Mouse (Mus musculus): Measurements from ENCODE around the gene Hsd3b7. TPM values are rescaled to one million over a fixed set of nuclear protein-coding genes. Genes with fewer than 3 reads are reported as not detected.

Hsd3b7 gene
- polyA plus RNA-seq, 1 experiment from 2014 or later: 8.9 TPM

GRCm38 (mm10) chr7:127811240-127811639, 10.8 kb downstream of the Hsd3b7 start:
- H3K27ac ChIP-seq: no peak overlapping the region
- peaks cover 38% of the 10 kb centered on the region for H3K36me3 ChIP-seq (replicated peaks)
- H3K4me2 ChIP-seq: no peak overlapping the region
- H3K9me3 ChIP-seq: no peaks in the 10 kb centered on the region
- no peak overlapping the region for H3K4me3 ChIP-seq
- no peak overlapping the region for H3K9ac ChIP-seq
- no peaks in the 10 kb centered on the region for H3K27me3 ChIP-seq (replicated peaks)
- no peaks in the 10 kb centered on the region for H3K4me1 ChIP-seq
- WGBS: 90% methylated on average over 4 of the region's 4 CpGs
- ATAC-seq (replicated peaks): no peak

GRCm38 (mm10) chr7:127812292-127812691, 11.9 kb downstream of the Hsd3b7 start:
- Histone ChIP-seq H3K4me3 (no peak overlapping the region), H3K9me3 (no peaks in the 10 kb centered on the region), H3K9ac (no peak overlapping the region), H3K4me2 (no peak overlapping the region), H3K27ac (no peak overlapping the region), H3K27me3 (replicated peaks) (no peaks in the 10 kb centered on the region), H3K36me3 (replicated peaks) (peaks cover 33% of the 10 kb centered on the region), H3K4me1 (no peaks in the 10 kb centered on the region)
- ATAC-seq (replicated peaks): no peak
- 91% methylated on average over 3 of the region's 3 CpGs for WGBS

- ATAC-seq (replicated peaks): no peak
- no peaks in the 10 kb centered on the region for H3K27me3 ChIP-seq (replicated peaks)
- H3K27ac ChIP-seq: no peak overlapping the region
- no peak overlapping the region for H3K9ac ChIP-seq
- H3K9me3 ChIP-seq: no peaks in the 10 kb centered on the region
- WGBS: 92% methylated on average over 4 of the region's 4 CpGs
- H3K4me1 ChIP-seq: no peaks in the 10 kb centered on the region
- no peak overlapping the region for H3K4me2 ChIP-seq
- H3K4me3 ChIP-seq: no peak overlapping the region
- peaks cover 27% of the 10 kb centered on the region; the same call in 1 of the 2 replicates for H3K36me3 ChIP-seq (replicated peaks)
Measured at GRCm38 (mm10) chr7:127813821-127814220, 13.4 kb downstream of the Hsd3b7 start.

DNA sequence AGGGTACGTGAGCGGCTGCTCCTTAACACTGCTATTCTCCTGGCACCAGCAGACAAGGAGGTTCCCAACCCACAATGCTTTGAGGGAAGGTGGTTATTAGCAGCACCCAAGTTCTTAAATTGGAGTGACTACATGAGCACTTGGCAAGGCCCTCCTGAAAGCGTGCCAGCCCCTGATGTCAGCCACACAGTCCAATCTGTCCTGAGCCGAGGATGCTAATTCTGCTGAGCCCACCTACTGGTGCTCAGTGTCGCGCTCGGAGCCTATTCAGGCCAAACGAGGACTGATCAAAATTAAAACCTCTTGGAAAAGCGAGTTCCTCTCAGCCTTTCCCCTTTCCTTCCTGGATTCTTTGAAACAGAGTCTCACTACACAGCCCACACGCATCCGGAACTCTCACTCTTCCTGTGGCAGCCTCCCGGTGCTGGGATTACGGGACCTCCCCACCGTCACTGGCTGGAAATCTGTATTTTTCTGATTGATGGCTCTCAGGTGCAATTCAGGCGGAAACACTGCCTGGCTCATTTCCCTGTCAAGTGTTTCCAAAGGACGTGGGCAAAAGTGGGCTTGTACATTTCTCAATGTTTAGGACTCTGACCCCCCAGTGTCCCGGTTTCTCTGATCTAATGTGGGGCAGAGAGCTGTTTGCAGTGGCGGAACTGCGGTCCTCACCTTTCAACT, 14.0 kb downstream of the Hsd3b7 start:
- H3K4me1 ChIP-seq: no peaks in the 10 kb centered on the region
- no peaks in the 10 kb centered on the region for H3K9me3 ChIP-seq
- H3K27me3 ChIP-seq (replicated peaks): no peaks in the 10 kb centered on the region
- no peak overlapping the region for H3K27ac ChIP-seq
- H3K4me2 ChIP-seq: no peak overlapping the region
- peaks cover 27% of the 10 kb centered on the region; the same call in 1 of the 2 replicates for H3K36me3 ChIP-seq (replicated peaks)
- H3K9ac ChIP-seq: no peak overlapping the region
- WGBS: 87% methylated on average over 19 of the region's 19 CpGs
- ATAC-seq (replicated peaks): no peak
- H3K4me3 ChIP-seq: no peak overlapping the region

DNA sequence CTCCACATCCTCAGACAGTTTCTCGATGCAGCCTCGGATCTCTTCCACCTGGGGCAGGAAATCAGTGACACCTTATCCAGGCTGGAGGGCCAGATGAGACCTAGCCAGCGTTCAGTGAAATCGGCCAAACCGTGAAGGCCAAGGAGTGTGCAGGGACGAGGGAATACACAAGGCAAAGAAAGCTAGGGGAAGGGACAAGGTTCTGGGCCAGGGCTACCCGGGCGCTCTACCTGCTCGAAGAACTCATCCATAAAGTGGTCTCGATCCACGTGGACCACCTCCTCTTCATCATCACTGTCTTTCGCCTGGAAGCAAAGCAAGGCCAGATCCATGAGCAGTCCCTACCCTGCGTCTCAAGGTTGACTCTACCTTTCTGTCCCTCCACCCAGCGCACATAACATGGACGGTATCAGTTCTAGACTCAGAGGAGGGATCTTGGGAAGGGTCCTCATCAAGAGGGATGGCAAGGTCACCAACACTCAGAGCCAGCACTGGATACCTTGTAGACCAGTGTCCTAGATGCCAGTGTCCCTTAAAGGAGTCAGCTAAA, 14.8 kb downstream of the Hsd3b7 start:
- ATAC-seq (replicated peaks): no peak
- Histone ChIP-seq H3K27ac (no peak overlapping the region), H3K9me3 (no peaks in the 10 kb centered on the region), H3K4me2 (no peak overlapping the region), H3K4me3 (no peak overlapping the region), H3K27me3 (replicated peaks) (no peaks in the 10 kb centered on the region), H3K9ac (no peak overlapping the region), H3K4me1 (no peaks in the 10 kb centered on the region), H3K36me3 (replicated peaks) (peaks cover 27% of the 10 kb centered on the region; the same call in 1 of the 2 replicates)
- WGBS: 93% methylated on average over 15 of the region's 15 CpGs

DNA sequence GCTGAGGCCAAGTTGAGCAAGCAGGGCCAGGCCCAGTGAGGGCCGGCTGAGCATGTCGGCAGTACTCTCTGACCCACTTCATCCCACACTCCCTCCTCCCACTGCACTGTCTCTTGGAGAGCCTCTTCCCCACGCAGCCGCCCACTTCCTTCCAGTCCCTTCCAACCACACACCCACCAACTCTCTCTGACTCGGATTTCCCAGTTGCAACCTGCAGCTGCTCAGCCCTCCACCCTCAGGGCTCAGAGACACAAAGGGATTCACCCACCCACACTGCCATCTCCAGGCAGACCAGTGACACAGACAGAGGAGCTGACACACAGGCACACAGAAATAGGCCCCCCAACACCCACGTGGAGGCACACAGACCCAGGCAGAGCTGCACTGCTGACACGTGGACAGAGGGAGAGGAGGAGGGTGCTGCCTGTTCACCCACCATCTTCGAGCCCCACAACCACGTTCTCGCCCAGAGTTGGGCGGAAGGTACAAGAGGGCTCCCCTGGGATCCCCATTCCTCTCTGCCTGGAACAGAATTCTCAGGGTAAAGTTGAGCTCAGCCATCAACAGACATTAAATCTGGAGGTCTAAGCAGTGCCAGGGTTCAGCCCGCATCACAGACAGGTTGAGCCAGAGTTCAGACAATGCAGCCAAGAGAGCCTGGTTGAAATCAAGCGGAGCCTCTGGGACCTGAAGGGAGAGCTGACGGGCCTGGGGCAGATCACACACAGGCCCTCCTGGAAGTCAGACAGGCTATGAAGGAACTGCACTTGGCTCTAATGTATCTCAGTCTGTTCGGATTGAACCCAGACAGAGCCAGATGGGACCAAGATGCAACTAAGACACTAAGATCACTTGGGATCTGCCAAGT, 15.8 kb downstream of the Hsd3b7 start:
- Histone ChIP-seq H3K4me1 (no peaks in the 10 kb centered on the region), H3K4me2 (no peak overlapping the region), H3K27ac (no peak overlapping the region), H3K9ac (no peak overlapping the region), H3K9me3 (no peaks in the 10 kb centered on the region), H3K36me3 (replicated peaks) (peaks cover 19% of the 10 kb centered on the region; the same call in 1 of the 2 replicates), H3K4me3 (no peak overlapping the region), H3K27me3 (replicated peaks) (no peaks in the 10 kb centered on the region)
- ATAC-seq (replicated peaks): no peak
- WGBS: 73% methylated on average over 15 of the region's 15 CpGs

DNA sequence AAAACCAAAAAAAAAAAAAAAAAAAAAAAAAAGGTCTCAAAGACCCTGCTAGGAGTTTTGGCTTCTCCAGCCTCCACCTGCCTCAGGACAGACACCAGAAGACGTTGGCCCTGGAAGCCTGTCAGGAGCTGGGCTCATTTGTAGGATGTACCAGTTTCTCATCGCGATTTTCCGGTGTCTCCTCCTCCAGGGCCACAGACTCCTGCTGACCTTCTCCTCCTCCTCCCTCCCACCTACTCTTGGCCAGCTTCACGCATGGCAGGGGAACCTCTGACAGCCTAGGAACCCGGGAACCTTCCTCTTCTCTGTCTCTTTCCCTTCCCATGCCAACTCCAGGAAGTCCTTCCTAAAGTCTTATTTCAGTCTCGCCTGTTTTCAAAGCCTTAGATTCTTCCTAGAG, 16.6 kb downstream of the Hsd3b7 start:
- peaks cover 5% of the 10 kb centered on the region for H3K4me1 ChIP-seq
- H3K27ac ChIP-seq: no peak overlapping the region
- H3K4me3 ChIP-seq: no peak overlapping the region
- 84% methylated on average over 7 of the region's 7 CpGs for WGBS
- H3K36me3 ChIP-seq (replicated peaks): peaks cover 16% of the 10 kb centered on the region; the same call in 1 of the 2 replicates
- no peak for ATAC-seq (replicated peaks)
- H3K9me3 ChIP-seq: no peaks in the 10 kb centered on the region
- H3K9ac ChIP-seq: no peak overlapping the region
- no peak overlapping the region for H3K4me2 ChIP-seq
- no peaks in the 10 kb centered on the region for H3K27me3 ChIP-seq (replicated peaks)

DNA sequence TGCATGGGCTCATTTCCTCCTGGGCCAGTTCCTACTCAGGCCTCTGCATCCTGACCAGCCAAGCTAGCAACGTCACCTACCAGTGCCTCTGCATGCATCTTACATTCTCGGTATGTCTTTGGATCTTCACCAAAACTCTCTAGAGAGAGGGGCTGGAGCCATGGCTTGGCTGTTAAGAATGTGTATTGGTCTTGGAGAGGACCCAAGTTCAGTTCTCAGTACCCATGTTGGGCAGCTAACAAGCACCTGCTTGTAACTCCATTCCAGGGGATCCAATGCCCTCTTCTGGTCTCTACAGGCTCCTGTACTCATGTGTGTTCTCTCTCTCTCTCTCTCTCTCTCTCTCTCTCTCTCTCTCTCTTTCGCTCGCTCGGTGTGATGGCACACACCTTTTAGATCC, 17.4 kb downstream of the Hsd3b7 start:
- 91% methylated on average over 5 of the region's 5 CpGs for WGBS
- Histone ChIP-seq H3K9ac (no peak overlapping the region), H3K27me3 (replicated peaks) (no peaks in the 10 kb centered on the region), H3K4me2 (no peak overlapping the region), H3K9me3 (no peaks in the 10 kb centered on the region), H3K27ac (no peak overlapping the region), H3K36me3 (replicated peaks) (peaks cover 11% of the 10 kb centered on the region; the same call in 1 of the 2 replicates), H3K4me3 (no peak overlapping the region), H3K4me1 (peaks cover 11% of the 10 kb centered on the region)
- ATAC-seq (replicated peaks): no peak

DNA sequence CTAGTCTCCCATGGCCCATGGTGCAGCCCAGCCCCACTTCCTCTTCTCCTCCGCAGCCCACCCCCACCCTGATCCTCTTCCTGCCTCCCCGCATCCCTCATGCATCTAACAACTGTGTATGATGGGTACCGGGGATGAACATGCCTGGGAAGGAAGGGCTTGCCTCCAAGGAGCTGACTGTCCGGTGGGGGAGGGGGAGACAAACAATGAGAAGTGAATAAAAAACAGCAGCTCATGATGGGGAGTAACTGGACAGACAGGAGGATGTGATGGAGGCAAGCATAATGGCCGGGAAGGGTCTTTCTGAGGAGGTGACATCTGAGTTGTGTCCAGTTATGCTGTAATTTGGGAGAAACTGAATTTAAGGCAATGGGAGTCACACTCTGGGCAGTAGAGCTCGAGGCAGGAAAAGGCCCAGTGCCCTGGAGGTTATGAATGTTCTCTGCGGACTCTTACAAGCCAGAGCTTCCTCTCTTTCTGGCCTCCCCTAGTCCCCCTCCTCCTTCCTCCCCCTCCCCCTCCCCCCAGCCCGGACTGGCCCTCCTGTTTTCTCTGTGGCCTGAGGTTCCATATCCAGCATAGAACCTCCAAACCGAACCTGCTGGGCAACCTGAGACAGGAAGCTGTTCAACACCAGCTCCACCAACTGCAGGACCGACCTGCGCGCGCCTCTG, 20.6 kb downstream of the Hsd3b7 start:
- H3K9me3 ChIP-seq: no peaks in the 10 kb centered on the region
- H3K4me3 ChIP-seq: no peak overlapping the region
- 73% methylated on average over 13 of the region's 13 CpGs for WGBS
- H3K27me3 ChIP-seq (replicated peaks): no peaks in the 10 kb centered on the region
- no peak for ATAC-seq (replicated peaks)
- H3K4me1 ChIP-seq: peaks cover 30% of the 10 kb centered on the region
- no peak overlapping the region for H3K27ac ChIP-seq
- H3K36me3 ChIP-seq (replicated peaks): no peaks in the 10 kb centered on the region
- no peak overlapping the region for H3K4me2 ChIP-seq
- no peak overlapping the region for H3K9ac ChIP-seq

DNA sequence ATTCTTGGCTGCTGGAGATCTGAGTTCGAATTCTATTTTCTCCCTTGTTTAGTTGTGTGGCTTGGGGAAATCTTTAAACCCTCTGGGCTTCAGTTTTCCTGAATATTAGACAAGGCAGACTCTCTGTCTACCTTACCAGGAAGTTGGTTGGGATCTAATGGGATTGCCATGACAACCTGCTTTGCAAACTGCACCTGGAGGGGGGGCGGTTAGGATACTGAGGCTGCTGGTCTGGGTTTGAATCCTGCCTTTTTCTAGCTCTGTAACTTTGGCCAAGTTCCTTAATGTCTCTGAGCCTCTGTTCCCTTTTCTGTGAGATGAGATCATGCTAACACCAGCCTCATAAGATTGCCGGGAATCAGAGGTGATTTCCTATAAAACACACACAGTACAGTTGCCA, 22.1 kb downstream of the Hsd3b7 start:
- Histone ChIP-seq H3K9ac (no peak overlapping the region), H3K9me3 (no peaks in the 10 kb centered on the region), H3K27me3 (replicated peaks) (no peaks in the 10 kb centered on the region), H3K4me3 (peak overlapping the region; percentile 91; the same call in 1 of the 2 replicates), H3K36me3 (replicated peaks) (no peaks in the 10 kb centered on the region), H3K27ac (no peak overlapping the region), H3K4me2 (no peak overlapping the region), H3K4me1 (peaks cover 30% of the 10 kb centered on the region)
- WGBS: 91% methylated on average over 3 of the region's 3 CpGs
- no peak for ATAC-seq (replicated peaks)

GRCm38 (mm10) chr7:127823236-127824171, 23.1 kb downstream of the Hsd3b7 start:
- Histone ChIP-seq H3K27me3 (replicated peaks) (no peaks in the 10 kb centered on the region), H3K27ac (peak overlapping the region; percentile 93), H3K4me2 (peak overlapping the region; percentile 85), H3K9ac (peak overlapping the region; percentile 93), H3K9me3 (no peaks in the 10 kb centered on the region), H3K36me3 (replicated peaks) (no peaks in the 10 kb centered on the region), H3K4me1 (peaks cover 30% of the 10 kb centered on the region), H3K4me3 (peak overlapping the region; percentile 91)
- 52% methylated on average over 11 of the region's 11 CpGs for WGBS
- ATAC-seq (replicated peaks): peak; percentile 60; the same call in 1 of the 2 replicates

All from midbrain, embryonic 15.5 days (tissue).